Mouse (Mus musculus) brain, embryonic 14.5 days (tissue): ENCODE results near the gene Kcne2.

ENCODE experiments used
- CTCF ChIP-seq: fragments of 200-500 bp; IDR thresholded peaks from 2 replicates; pipeline ENCODE4 v1.5.1; 2012; ENCODE audit warnings: inconsistent platforms, mild to moderate bottlenecking, moderate library complexity, borderline replicate concordance; ENCODE audit not compliant: insufficient read depth, insufficient read length; ENCODE audit errors: extremely low read depth
- POLR2A ChIP-seq: fragments of 200-500 bp; IDR thresholded peaks from 2 replicates; pipeline ENCODE4 v1.6.1; 2012; ENCODE audit warnings: mild to moderate bottlenecking, inconsistent platforms, borderline replicate concordance; ENCODE audit not compliant: poor library complexity, insufficient read depth, insufficient read length, severe bottlenecking; ENCODE audit errors: extremely low read depth

GRCm38 (mm10) chr16:92345177-92345576, 53.0 kb downstream of the Kcne2 start:
- TF ChIP-seq POLR2A (no peak), CTCF (no peak)
